Mouse (Mus musculus) 3T3-L1 (cell line): ENCODE measurements around the gene Acyp1.
A peak's percentile ranks its signal among the peaks of the same experiment; 100 is the strongest.

Experiments used
- DNase-seq: peaks from one replicate; pipeline ENCODE4 v3.0.0-alpha.2; 2015; ENCODE audit warnings: low read depth, low spot score

Acyp1 gene

GRCm38 (mm10) chr12:85287809-85288485 lies at the start of gene Acyp1:
Gene Acyp1, minus strand, starts transcription at chr12:85288438.
- DNase-seq: peak; percentile 51

GRCm38 (mm10) chr12:85337567-85338311 lies 49.5 kb upstream of the Acyp1 start:
- DNase-seq: peak; percentile 75

GRCm38 (mm10) chr12:85330153-85330552 lies 41.9 kb upstream of the Acyp1 start:
- peak; percentile 83 for DNase-seq

GRCm38 (mm10) chr12:85308651-85309050 lies 20.4 kb upstream of the Acyp1 start:
- no peak for DNase-seq

GRCm38 (mm10) chr12:85305247-85305892 lies 17.1 kb upstream of the Acyp1 start:
- DNase-seq: peak; percentile 92

GRCm38 (mm10) chr12:85304725-85305124 lies 16.5 kb upstream of the Acyp1 start:
- DNase-seq: no peak

GRCm38 (mm10) chr12:85303256-85303655 lies 15.0 kb upstream of the Acyp1 start:
- DNase-seq: no peak

GRCm38 (mm10) chr12:85298835-85299180 lies 10.6 kb upstream of the Acyp1 start:
- no peak for DNase-seq

GRCm38 (mm10) chr12:85298127-85298834 lies 10.0 kb upstream of the Acyp1 start:
- no peak for DNase-seq

- DNase-seq: no peak
Observed at GRCm38 (mm10) chr12:85297345-85297997, 9.2 kb upstream of the Acyp1 start.

GRCm38 (mm10) chr12:85296915-85297314 lies 8.7 kb upstream of the Acyp1 start:
- no peak for DNase-seq

- no peak for DNase-seq
Observed at GRCm38 (mm10) chr12:85295506-85295905, 7.3 kb upstream of the Acyp1 start.

GRCm38 (mm10) chr12:85292906-85293305 lies 4.7 kb upstream of the Acyp1 start:
- DNase-seq: no peak

- DNase-seq: no peak
Observed at GRCm38 (mm10) chr12:85292288-85292687, 4.0 kb upstream of the Acyp1 start.

GRCm38 (mm10) chr12:85291541-85291940 lies 3.3 kb upstream of the Acyp1 start:
- DNase-seq: no peak

- DNase-seq: no peak
Observed at GRCm38 (mm10) chr12:85290633-85291032, 2.4 kb upstream of the Acyp1 start.

GRCm38 (mm10) chr12:85289157-85290000 lies 1.1 kb upstream of the Acyp1 start:
- peak; percentile 70 for DNase-seq

- DNase-seq: peak; percentile 96
Observed at GRCm38 (mm10) chr12:85288486-85289156, 383 bp upstream of the Acyp1 start, which contains the start of gene Zc2hc1c. Gene Zc2hc1c, plus strand, starts transcription at chr12:85288591.

GRCm38 (mm10) chr12:85286941-85287340 lies 1.3 kb downstream of the Acyp1 start:
- DNase-seq: peak; percentile 65

- peak; percentile 76 for DNase-seq
Observed at GRCm38 (mm10) chr12:85284996-85285395, 3.2 kb downstream of the Acyp1 start.
